Mouse (Mus musculus): ENCODE data around the gene Praf2. TPM values are rescaled to one million over a fixed set of nuclear protein-coding genes. Genes with fewer than 3 reads are reported as not detected.

Praf2 gene
- polyA plus RNA-seq, 1 experiment from 2014 or later = 143 TPM

DNA sequence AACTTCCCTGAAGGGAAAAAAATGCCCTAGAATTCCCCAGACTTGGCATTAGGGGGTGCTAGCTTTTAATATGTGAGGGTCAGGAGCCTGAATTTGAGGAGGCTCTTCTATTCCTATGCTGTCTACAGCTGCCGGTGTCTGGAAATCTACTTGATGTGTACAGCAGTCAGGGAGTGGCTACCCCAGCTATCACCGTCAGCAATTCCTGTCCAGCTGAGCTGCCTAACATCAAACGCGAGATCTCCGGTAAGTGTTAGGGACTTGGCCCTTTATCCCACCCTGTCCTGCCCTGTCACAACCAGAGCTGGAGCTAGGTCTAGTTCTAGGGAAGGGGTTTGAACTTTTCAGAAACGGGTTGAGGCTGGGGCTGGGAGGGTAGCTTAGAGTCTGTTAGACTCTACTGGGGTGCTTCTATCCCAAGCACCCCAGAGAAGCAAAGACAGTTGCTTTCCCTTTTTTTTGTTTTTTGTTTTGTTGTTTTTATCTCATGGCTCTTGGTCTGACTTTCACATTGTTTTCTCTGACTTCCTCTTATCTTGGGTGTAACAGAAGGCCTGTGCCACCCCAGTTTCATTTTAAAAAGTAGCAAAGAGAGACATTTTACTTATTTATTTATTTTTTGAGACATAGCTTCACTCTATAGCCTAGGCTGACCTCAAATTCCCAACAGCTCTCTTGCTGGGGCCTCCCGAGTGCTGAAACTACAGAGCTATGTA lies 41.2 kb downstream of the Praf2 start:
- H3K9me3 ChIP-seq (ENCODE audit: control insufficient read depth, low read length) = no peaks in the 10 kb centered on the region
- peaks cover 6% of the 10 kb centered on the region for H3K4me1 ChIP-seq (ENCODE audit: control insufficient read depth, insufficient read depth, low read depth, low read length)
- H3K27me3 ChIP-seq (replicated peaks; ENCODE audit: control insufficient read depth, insufficient read depth, low read length) = no peaks in the 10 kb centered on the region
- WGBS = 85% methylated on average over 7 of the region's 7 CpGs
- no peak overlapping the region for H3K27ac ChIP-seq (ENCODE audit: low read depth, low read length)
- H3K36me3 ChIP-seq (ENCODE audit: control insufficient read depth, insufficient read depth, low read length) = peaks cover 14% of the 10 kb centered on the region
- H3K4me3 ChIP-seq (ENCODE audit: low read length) = no peak overlapping the region
- no peak for ATAC-seq
- H3K9ac ChIP-seq (ENCODE audit: low read depth, low read length) = no peak overlapping the region
- H3K4me2 ChIP-seq (ENCODE audit: low read length) = no peak overlapping the region

DNA sequence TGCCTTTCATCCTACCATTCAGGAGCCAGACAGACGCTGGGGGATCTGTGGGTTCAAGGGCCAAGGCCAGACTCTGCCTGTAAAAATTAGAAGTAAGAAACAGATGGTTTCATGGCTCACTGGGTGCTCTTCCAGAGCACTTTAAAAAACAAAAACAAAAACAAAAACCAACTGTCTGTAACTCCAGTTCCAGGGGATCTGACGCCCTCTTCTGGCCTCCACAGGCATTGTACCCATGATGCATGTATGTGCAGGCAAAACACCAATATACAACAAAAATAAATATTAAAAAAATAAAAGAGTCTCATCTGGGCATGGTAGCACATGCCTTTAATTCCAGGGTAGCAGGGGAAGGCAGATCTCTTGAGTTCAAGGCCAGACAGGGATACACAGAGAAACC lies 44.5 kb downstream of the Praf2 start:
- ATAC-seq = no peak
- Histone ChIP-seq H3K36me3 (ENCODE audit: control insufficient read depth, insufficient read depth, low read length) (peaks cover 13% of the 10 kb centered on the region), H3K27ac (ENCODE audit: low read depth, low read length) (no peak overlapping the region), H3K4me3 (ENCODE audit: low read length) (no peak overlapping the region), H3K27me3 (replicated peaks; ENCODE audit: control insufficient read depth, insufficient read depth, low read length) (no peaks in the 10 kb centered on the region), H3K9me3 (ENCODE audit: control insufficient read depth, low read length) (no peaks in the 10 kb centered on the region), H3K4me2 (ENCODE audit: low read length) (no peak overlapping the region), H3K9ac (ENCODE audit: low read depth, low read length) (no peak overlapping the region), H3K4me1 (ENCODE audit: control insufficient read depth, insufficient read depth, low read depth, low read length) (no peaks in the 10 kb centered on the region)
- WGBS = 58% methylated on average over 2 of the region's 2 CpGs

- no peak overlapping the region for H3K4me2 ChIP-seq (ENCODE audit: low read length)
- no peaks in the 10 kb centered on the region for H3K9me3 ChIP-seq (ENCODE audit: control insufficient read depth, low read length)
- H3K4me1 ChIP-seq (ENCODE audit: control insufficient read depth, insufficient read depth, low read depth, low read length) = no peaks in the 10 kb centered on the region
- no peak overlapping the region for H3K4me3 ChIP-seq (ENCODE audit: low read length)
- H3K9ac ChIP-seq (ENCODE audit: low read depth, low read length) = no peak overlapping the region
- 79% methylated on average over 9 of the region's 9 CpGs for WGBS
- ATAC-seq = no peak
- H3K27ac ChIP-seq (ENCODE audit: low read depth, low read length) = no peak overlapping the region
- H3K36me3 ChIP-seq (ENCODE audit: control insufficient read depth, insufficient read depth, low read length) = peaks cover 13% of the 10 kb centered on the region; the same call in 1 of the 2 replicates
- no peaks in the 10 kb centered on the region for H3K27me3 ChIP-seq (replicated peaks; ENCODE audit: control insufficient read depth, insufficient read depth, low read length)
Observed at GRCm38 (mm10) chrX:7775501-7776205, 47.4 kb downstream of the Praf2 start.

- Histone ChIP-seq H3K9ac (ENCODE audit: low read depth, low read length) (no peak overlapping the region), H3K9me3 (ENCODE audit: control insufficient read depth, low read length) (no peaks in the 10 kb centered on the region), H3K27ac (ENCODE audit: low read depth, low read length) (no peak overlapping the region), H3K4me3 (ENCODE audit: low read length) (no peak overlapping the region), H3K36me3 (ENCODE audit: control insufficient read depth, insufficient read depth, low read length) (peaks cover 10% of the 10 kb centered on the region; the same call in 1 of the 2 replicates), H3K4me1 (ENCODE audit: control insufficient read depth, insufficient read depth, low read depth, low read length) (no peaks in the 10 kb centered on the region), H3K27me3 (replicated peaks; ENCODE audit: control insufficient read depth, insufficient read depth, low read length) (no peaks in the 10 kb centered on the region), H3K4me2 (ENCODE audit: low read length) (no peak overlapping the region)
- WGBS = 49% methylated on average over 8 of the region's 8 CpGs
- ATAC-seq = peak; percentile 69
Observed at GRCm38 (mm10) chrX:7776329-7777082, 48.3 kb downstream of the Praf2 start.

- Histone ChIP-seq H3K27ac (ENCODE audit: low read depth, low read length) (no peak overlapping the region), H3K27me3 (replicated peaks; ENCODE audit: control insufficient read depth, insufficient read depth, low read length) (no peaks in the 10 kb centered on the region), H3K9me3 (ENCODE audit: control insufficient read depth, low read length) (no peaks in the 10 kb centered on the region), H3K4me3 (ENCODE audit: low read length) (no peak overlapping the region), H3K4me1 (ENCODE audit: control insufficient read depth, insufficient read depth, low read depth, low read length) (no peaks in the 10 kb centered on the region), H3K9ac (ENCODE audit: low read depth, low read length) (no peak overlapping the region), H3K36me3 (ENCODE audit: control insufficient read depth, insufficient read depth, low read length) (peaks cover 4% of the 10 kb centered on the region; the same call in 1 of the 2 replicates), H3K4me2 (ENCODE audit: low read length) (no peak overlapping the region)
- 75% methylated on average over 7 of the region's 7 CpGs for WGBS
- ATAC-seq = no peak
Observed at GRCm38 (mm10) chrX:7778450-7779244, 50.4 kb downstream of the Praf2 start.

- Histone ChIP-seq H3K9me3 (ENCODE audit: control insufficient read depth, low read length) (no peaks in the 10 kb centered on the region), H3K4me1 (ENCODE audit: control insufficient read depth, insufficient read depth, low read depth, low read length) (no peaks in the 10 kb centered on the region), H3K9ac (ENCODE audit: low read depth, low read length) (no peak overlapping the region), H3K4me3 (ENCODE audit: low read length) (no peak overlapping the region), H3K27me3 (replicated peaks; ENCODE audit: control insufficient read depth, insufficient read depth, low read length) (no peaks in the 10 kb centered on the region), H3K4me2 (ENCODE audit: low read length) (no peak overlapping the region), H3K27ac (ENCODE audit: low read depth, low read length) (no peak overlapping the region), H3K36me3 (ENCODE audit: control insufficient read depth, insufficient read depth, low read length) (peaks cover 4% of the 10 kb centered on the region; the same call in 1 of the 2 replicates)
- WGBS = 17% methylated on average over 3 of the region's 3 CpGs
- no peak for ATAC-seq
Observed at GRCm38 (mm10) chrX:7779294-7779693, 51.1 kb downstream of the Praf2 start.

Other genes starting within 250 kb of the Praf2 start
- 0.06 and 0.18 TPM in 2 replicates for gene Foxp3, start 154.8 kb upstream of the Praf2 start, polyA plus RNA-seq (2015; fragmentation: Nextera tagmentation; extraction: Ambion mirVana)
- gene Ppp1r3f, start 154.2 kb upstream of the Praf2 start, polyA plus RNA-seq (2015; fragmentation: Nextera tagmentation; extraction: Ambion mirVana) = 7.1 and 8.7 TPM in 2 replicates
- 28.0 and 29.5 TPM in 2 replicates for gene Ccdc22, start 122.9 kb upstream of the Praf2 start, polyA plus RNA-seq (2015; fragmentation: Nextera tagmentation; extraction: Ambion mirVana)
- gene Cacna1f, start 121.4 kb upstream of the Praf2 start, polyA plus RNA-seq (2015; fragmentation: Nextera tagmentation; extraction: Ambion mirVana) = 0.20 and 0.27 TPM in 2 replicates
- 249 and 292 TPM in 2 replicates for gene Syp, start 90.0 kb upstream of the Praf2 start, polyA plus RNA-seq (2015; fragmentation: Nextera tagmentation; extraction: Ambion mirVana)
- gene Prickle3, start 71.2 kb upstream of the Praf2 start, polyA plus RNA-seq (2015; fragmentation: Nextera tagmentation; extraction: Ambion mirVana) = 1.7 and 2.2 TPM in 2 replicates
- gene Plp2, start 57.0 kb upstream of the Praf2 start, polyA plus RNA-seq (2015; fragmentation: Nextera tagmentation; extraction: Ambion mirVana) = 21.1 and 24.8 TPM in 2 replicates
- gene Magix, start 47.2 kb upstream of the Praf2 start, polyA plus RNA-seq (2015; fragmentation: Nextera tagmentation; extraction: Ambion mirVana) = 0.25 and 0.45 TPM in 2 replicates
- gene Gpkow, start 31.3 kb upstream of the Praf2 start, polyA plus RNA-seq (2015; fragmentation: Nextera tagmentation; extraction: Ambion mirVana) = 45.7 and 51.2 TPM in 2 replicates
- gene Wdr45, start 14.1 kb upstream of the Praf2 start, polyA plus RNA-seq (2015; fragmentation: Nextera tagmentation; extraction: Ambion mirVana) = 31.6 and 36.3 TPM in 2 replicates
- not detected in 2 replicates for gene Gm45208, start 6.2 kb upstream of the Praf2 start, polyA plus RNA-seq (2015; fragmentation: Nextera tagmentation; extraction: Ambion mirVana)
- 52.8 and 55.8 TPM in 2 replicates for gene Ccdc120, start 22.5 kb downstream of the Praf2 start, polyA plus RNA-seq (2015; fragmentation: Nextera tagmentation; extraction: Ambion mirVana)
- gene Tfe3, start 34.1 kb downstream of the Praf2 start, polyA plus RNA-seq (2015; fragmentation: Nextera tagmentation; extraction: Ambion mirVana) = 20.4 and 25.3 TPM in 2 replicates
- gene Gripap1, start 61.3 kb downstream of the Praf2 start, polyA plus RNA-seq (2015; fragmentation: Nextera tagmentation; extraction: Ambion mirVana) = 61.5 and 71.9 TPM in 2 replicates
- gene Kcnd1, start 93.8 kb downstream of the Praf2 start, polyA plus RNA-seq (2015; fragmentation: Nextera tagmentation; extraction: Ambion mirVana) = 5.3 and 6.4 TPM in 2 replicates
- gene Otud5, start 112.9 kb downstream of the Praf2 start, polyA plus RNA-seq (2015; fragmentation: Nextera tagmentation; extraction: Ambion mirVana) = 34.2 and 41.2 TPM in 2 replicates
- 25.7 and 27.0 TPM in 2 replicates for gene Pim2, start 149.8 kb downstream of the Praf2 start, polyA plus RNA-seq (2015; fragmentation: Nextera tagmentation; extraction: Ambion mirVana)
- 50.7 and 50.9 TPM in 2 replicates for gene Slc35a2, start 155.6 kb downstream of the Praf2 start, polyA plus RNA-seq (2015; fragmentation: Nextera tagmentation; extraction: Ambion mirVana)
- 204 and 212 TPM in 2 replicates for gene Pqbp1, start 170.8 kb downstream of the Praf2 start, polyA plus RNA-seq (2015; fragmentation: Nextera tagmentation; extraction: Ambion mirVana)
- 161 and 163 TPM in 2 replicates for gene Timm17b, start 170.9 kb downstream of the Praf2 start, polyA plus RNA-seq (2015; fragmentation: Nextera tagmentation; extraction: Ambion mirVana)
- not detected in 2 replicates for gene Gm10491, start 179.4 kb downstream of the Praf2 start, polyA plus RNA-seq (2015; fragmentation: Nextera tagmentation; extraction: Ambion mirVana)
- not detected in 2 replicates for gene Gm10490, start 181.1 kb downstream of the Praf2 start, polyA plus RNA-seq (2015; fragmentation: Nextera tagmentation; extraction: Ambion mirVana)
- 303 and 325 TPM in 2 replicates for gene Pcsk1n, start 191.4 kb downstream of the Praf2 start, polyA plus RNA-seq (2015; fragmentation: Nextera tagmentation; extraction: Ambion mirVana)
- 0.15 TPM in 1 of 2 replicates, not detected in the other for gene Eras, start 200.2 kb downstream of the Praf2 start, polyA plus RNA-seq (2015; fragmentation: Nextera tagmentation; extraction: Ambion mirVana)
- 70.2 and 75.9 TPM in 2 replicates for gene Hdac6, start 219.4 kb downstream of the Praf2 start, polyA plus RNA-seq (2015; fragmentation: Nextera tagmentation; extraction: Ambion mirVana)
- 0.08 and 0.26 TPM in 2 replicates for gene Gata1, start 249.6 kb downstream of the Praf2 start, polyA plus RNA-seq (2015; fragmentation: Nextera tagmentation; extraction: Ambion mirVana)

All from hindbrain, embryonic 16.5 days (tissue).